In genomic region chr11:84880465-84880961, GRCm38 (mm10) we compare ENCODE assay signal across 1 mouse cellular context.
TF ChIP-seq lines count a peak whose summit lies in the region.

No protein-coding gene starts in this region.

TF ChIP-seq in CH12.LX, 34 proteins besides CTCF, POLR2A, EP300 and RAD21:
- no peak for TF ChIP-seq MYC (IDR thresholded peaks at IDR 0.05; ENCODE audit: low read depth, low read length)
- no peak for TF ChIP-seq JUN (IDR thresholded peaks at IDR 0.05; ENCODE audit: insufficient read depth, low read depth, low read length)
- TF ChIP-seq ELF1 (IDR thresholded peaks at IDR 0.05; ENCODE audit: low read depth, low read length), result 0 out of 2 replicates have a peak, but pooled peaks have one; percentile 14
- TF ChIP-seq POLR2AphosphoS2 (IDR thresholded peaks at IDR 0.05; ENCODE audit: low read depth, low read length), result no peak
